Mouse (Mus musculus) left cerebral cortex, adult 2 months (tissue): Measurements from ENCODE around the gene Npffr2. TPM values are rescaled to one million over a fixed set of nuclear protein-coding genes. Genes with fewer than 3 reads are reported as not detected.

Source experiments
- DNase-seq, 2 experiments: peaks; one replicate each; pipeline ENCODE4 v3.0.0; 2021 to 2022; ENCODE audit warnings: low spot score in 2 of 2, mixed read lengths in 1 of 2; ENCODE audit errors: extremely low spot score in 1 of 2
- H3K27ac ChIP-seq: fragments of 200-600 bp; 2 replicates; pipeline ENCODE4 v1.8.1; 2022
- H3K4me3 ChIP-seq: fragments of 200-600 bp; 2 replicates; pipeline ENCODE4 v1.8.1; 2022
- CTCF ChIP-seq: fragments of 200-600 bp; IDR thresholded peaks from 2 replicates; pipeline ENCODE4 v1.8.1; 2022; ENCODE audit warnings: antibody characterized with exemption, mild to moderate bottlenecking, moderate library complexity
- intact Hi-C: fragments of 180-260 bp; cut with DNase I; formaldehyde crosslinking; loops from one replicate; pipeline ENCODE4 v1.15.1; 2025
- total RNA-seq, 2 experiments: library from RNA; stranded (reverse); gene quantifications; 2 replicates each; pipeline ENCODE4 v1.2.3; 2021

Gene Npffr2
- total RNA-seq, 2 experiments from 2014 or later: 0.56 TPM; not detected in 1

- Histone ChIP-seq H3K4me3 (no peak overlapping the region), H3K27ac (no peak overlapping the region)
- no peak for DNase-seq
- intact Hi-C loops: no loop called here
- no peak for TF ChIP-seq CTCF
These were observed 51.4 kb downstream of the Npffr2 start for GRCm38 (mm10) chr5:89578678-89579077.

GRCm38 (mm10) chr5:89579181-89579580 is 52.0 kb downstream of the Npffr2 start:
- intact Hi-C loops: no loop called here
- TF ChIP-seq CTCF: no peak
- no peak overlapping the region for H3K27ac ChIP-seq
- no peak overlapping the region for H3K4me3 ChIP-seq
- no peak for DNase-seq

GRCm38 (mm10) chr5:89581143-89581542 is 53.9 kb downstream of the Npffr2 start:
- H3K4me3 ChIP-seq: no peak overlapping the region
- no peak for TF ChIP-seq CTCF
- no peak for DNase-seq
- intact Hi-C loops: no loop called here
- no peak overlapping the region for H3K27ac ChIP-seq

- intact Hi-C loops: no loop called here
- DNase-seq: no peak
- no peak for TF ChIP-seq CTCF
- H3K4me3 ChIP-seq: no peak overlapping the region
- no peak overlapping the region for H3K27ac ChIP-seq
These were observed 54.6 kb downstream of the Npffr2 start for GRCm38 (mm10) chr5:89581742-89582366.

- Histone ChIP-seq H3K4me3 (no peak overlapping the region), H3K27ac (no peak overlapping the region)
- no peak for DNase-seq
- intact Hi-C loops: no loop called here
- TF ChIP-seq CTCF: no peak
These were observed 57.8 kb downstream of the Npffr2 start for GRCm38 (mm10) chr5:89585021-89585420.

GRCm38 (mm10) chr5:89592301-89592700 is 65.1 kb downstream of the Npffr2 start:
- no peak for DNase-seq
- TF ChIP-seq CTCF: no peak
- intact Hi-C loops: no loop called here
- Histone ChIP-seq H3K27ac (no peak overlapping the region), H3K4me3 (no peak overlapping the region)

- TF ChIP-seq CTCF: no peak
- DNase-seq: no peak
- Histone ChIP-seq H3K4me3 (no peak overlapping the region), H3K27ac (no peak overlapping the region)
- intact Hi-C loops: no loop called here
These were observed 84.2 kb downstream of the Npffr2 start for GRCm38 (mm10) chr5:89611322-89612015.

- no peak for TF ChIP-seq CTCF
- Histone ChIP-seq H3K4me3 (no peak overlapping the region), H3K27ac (no peak overlapping the region)
- DNase-seq: no peak
- intact Hi-C loops: no loop called here
These were observed 85.0 kb downstream of the Npffr2 start for GRCm38 (mm10) chr5:89612262-89612661.

GRCm38 (mm10) chr5:89631599-89631998 is 104.4 kb downstream of the Npffr2 start:
- H3K4me3 ChIP-seq: no peak overlapping the region
- intact Hi-C loops: no loop called here
- peak in 1 of 2 experiments; percentile 17 for DNase-seq
- H3K27ac ChIP-seq: no peak overlapping the region
- TF ChIP-seq CTCF: no peak

Other genes with a start within 250 kb of the Npffr2 start
- not detected for gene Gc, start 69.5 kb upstream of the Npffr2 start, total RNA-seq